Mouse (Mus musculus) intestine, embryonic 15.5 days (tissue): Measurements from ENCODE around the gene Arpp19. TPM values are rescaled to one million over a fixed set of nuclear protein-coding genes. Genes with fewer than 3 reads are reported as not detected.

Experiments
- ATAC-seq: fragments of 200-750 bp; cut with Nextera tagmentation; 2 replicates; pipeline ENCODE4 v1.8.0; 2017; ENCODE audit warnings: moderate TSS enrichment, moderate library complexity
- H3K27ac ChIP-seq: fragments of 300-500 bp; sonication (generic); 2 replicates; pipeline ENCODE4 v1.5.1; 2015; ENCODE audit warnings: mild to moderate bottlenecking, inconsistent platforms
- H3K27me3 ChIP-seq: fragments of 300-500 bp; sonication (generic); replicated peaks from 2 replicates; pipeline ENCODE4 v1.6.1; 2015; ENCODE audit warnings: inconsistent platforms
- H3K36me3 ChIP-seq: fragments of 300-500 bp; sonication (generic); 2 replicates; pipeline ENCODE4 v1.6.1; 2015; ENCODE audit warnings: inconsistent platforms
- H3K4me1 ChIP-seq: fragments of 300-500 bp; sonication (generic); replicated peaks from 2 replicates; pipeline ENCODE4 v1.6.1; 2015; ENCODE audit warnings: inconsistent platforms
- H3K4me2 ChIP-seq: fragments of 300-500 bp; sonication (generic); replicated peaks from 2 replicates; pipeline ENCODE4 v1.6.1; 2015; ENCODE audit warnings: mild to moderate bottlenecking, inconsistent platforms
- H3K4me3 ChIP-seq: fragments of 300-500 bp; sonication (generic); replicated peaks from 2 replicates; pipeline ENCODE4 v1.5.1; 2015; ENCODE audit warnings: inconsistent platforms
- H3K9ac ChIP-seq: fragments of 300-500 bp; sonication (generic); 2 replicates; pipeline ENCODE4 v1.6.1; 2015; ENCODE audit warnings: inconsistent platforms
- H3K9me3 ChIP-seq: fragments of 300-500 bp; sonication (generic); 2 replicates; pipeline ENCODE4 v1.6.1; 2016; ENCODE audit warnings: inconsistent platforms
- WGBS: fragments of 180-500 bp; shearing (Covaris S2); methylation state at CpG from one replicate; pipeline ENCODE4 v1.1.7; 2015; 5-methylcytosine and 5-hydroxymethylcytosine counted together
- polyA plus RNA-seq: library from polyadenylated mRNA; unstranded; fragments of >200 nt; fragmentation: Nextera tagmentation; extraction: Ambion mirVana; gene quantifications from 2 replicates; pipeline ENCODE4 v1.2.1, GENCODE M21; 2015

Arpp19 gene
- polyA plus RNA-seq, 1 experiment from 2014 or later: 317 TPM

DNA sequence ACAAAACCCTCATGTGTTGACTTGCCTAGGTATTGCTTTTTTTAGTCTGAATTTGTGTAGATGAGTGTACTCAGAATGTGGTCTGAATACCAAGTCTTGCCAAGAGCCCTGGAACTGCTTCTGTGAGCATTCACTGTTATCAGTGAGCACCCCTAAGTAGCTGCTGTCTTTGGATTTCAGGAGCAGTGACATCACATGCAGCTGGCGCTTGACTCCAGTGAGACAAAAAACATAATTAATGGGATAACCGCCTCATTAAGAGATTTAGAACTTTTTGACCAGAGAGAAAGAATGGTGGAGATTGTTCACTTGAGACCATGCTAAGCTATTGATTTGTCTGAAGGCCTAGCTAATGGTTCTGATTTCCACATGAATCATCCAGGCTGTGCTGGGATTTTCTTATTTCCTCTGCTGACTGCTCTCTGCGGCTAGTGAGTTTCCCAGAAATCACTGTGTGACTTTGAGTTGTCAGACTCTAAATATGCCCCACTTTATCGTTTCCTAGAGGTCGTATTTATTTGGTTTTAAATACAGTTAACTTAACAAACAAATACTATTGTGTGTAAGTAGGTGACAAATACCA lies 47.9 kb downstream of the Arpp19 start:
- Histone ChIP-seq H3K9me3 (no peaks in the 10 kb centered on the region), H3K27ac (no peak overlapping the region), H3K9ac (no peak overlapping the region), H3K4me1 (no peaks in the 10 kb centered on the region), H3K36me3 (no peaks in the 10 kb centered on the region), H3K4me2 (no peak overlapping the region), H3K27me3 (no peaks in the 10 kb centered on the region), H3K4me3 (no peak overlapping the region)
- WGBS: 64% methylated on average over 5 of the region's 5 CpGs
- ATAC-seq: no peak

DNA sequence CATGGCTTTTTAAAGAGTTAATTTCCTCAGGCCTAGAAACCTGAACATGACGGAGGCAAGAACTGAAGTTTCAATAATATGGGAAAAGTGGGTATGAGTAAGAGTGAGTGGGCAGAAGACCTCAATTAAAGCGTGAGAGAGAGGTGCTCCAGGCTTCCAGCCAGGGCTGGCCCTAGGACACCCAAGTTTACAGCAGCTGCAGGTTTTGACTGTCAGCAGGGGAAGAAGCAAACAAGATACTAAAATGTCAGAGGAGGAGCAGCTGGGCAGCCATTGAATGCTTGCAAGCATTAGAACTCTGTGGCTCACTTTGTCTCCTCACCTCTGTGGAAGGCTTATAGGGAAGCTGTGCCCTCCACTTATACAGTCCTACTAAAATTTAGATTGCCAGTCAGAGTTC lies 50.4 kb downstream of the Arpp19 start:
- ATAC-seq: no peak
- 50% methylated on average over 2 of the region's 2 CpGs for WGBS
- H3K4me1 ChIP-seq: no peaks in the 10 kb centered on the region
- no peak overlapping the region for H3K9ac ChIP-seq
- H3K4me3 ChIP-seq: no peak overlapping the region
- no peak overlapping the region for H3K4me2 ChIP-seq
- H3K27me3 ChIP-seq: no peaks in the 10 kb centered on the region
- H3K27ac ChIP-seq: no peak overlapping the region
- H3K9me3 ChIP-seq: no peaks in the 10 kb centered on the region
- H3K36me3 ChIP-seq: no peaks in the 10 kb centered on the region

DNA sequence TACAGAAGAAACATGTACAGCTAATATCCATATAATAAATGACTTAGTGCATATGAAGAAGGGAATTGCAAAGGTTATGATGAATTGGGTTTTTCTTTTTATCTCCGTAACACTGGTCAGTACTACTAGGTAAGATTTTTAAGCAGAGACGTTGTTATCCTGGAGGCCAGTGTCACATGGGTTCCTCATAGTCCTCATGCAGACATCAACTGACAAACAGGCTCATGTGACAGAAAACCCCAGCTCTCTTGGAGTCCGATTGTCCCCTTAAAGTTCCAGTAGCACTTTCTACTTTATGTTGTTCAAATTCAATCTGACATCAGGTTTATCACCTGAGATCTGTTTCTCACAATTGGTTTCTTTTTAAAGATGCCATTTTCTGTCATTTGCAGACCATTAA lies 51.9 kb downstream of the Arpp19 start:
- H3K27ac ChIP-seq: no peak overlapping the region
- ATAC-seq: no peak
- no peak overlapping the region for H3K4me3 ChIP-seq
- H3K36me3 ChIP-seq: no peaks in the 10 kb centered on the region
- whole genome bisulfite sequencing: 72% methylated on average over 3 of the region's 3 CpGs
- no peak overlapping the region for H3K4me2 ChIP-seq
- no peak overlapping the region for H3K9ac ChIP-seq
- H3K9me3 ChIP-seq: no peaks in the 10 kb centered on the region
- no peaks in the 10 kb centered on the region for H3K4me1 ChIP-seq
- H3K27me3 ChIP-seq: no peaks in the 10 kb centered on the region

DNA sequence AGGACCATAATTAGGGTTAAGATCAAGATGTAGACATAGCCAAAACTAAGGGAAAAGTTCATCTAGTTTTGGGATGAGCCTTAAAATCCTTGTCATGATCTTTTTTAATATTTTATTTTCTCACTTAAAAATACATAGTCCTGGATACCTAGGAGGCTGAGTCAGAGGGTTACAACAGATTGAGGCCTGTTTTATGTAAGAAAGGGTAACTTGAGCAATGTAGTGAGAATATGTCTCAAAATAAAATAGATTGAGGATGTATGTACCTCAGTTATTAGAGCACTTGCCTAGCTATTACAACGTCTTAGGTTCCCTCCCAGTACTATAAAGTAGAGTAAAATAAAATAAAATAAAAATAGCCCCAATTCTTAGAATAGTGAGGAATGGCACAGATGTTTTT lies 54.7 kb downstream of the Arpp19 start:
- no peak for ATAC-seq
- 82% methylated on average over 1 of the region's 1 CpGs for WGBS
- H3K4me2 ChIP-seq: no peak overlapping the region
- no peaks in the 10 kb centered on the region for H3K27me3 ChIP-seq
- H3K9me3 ChIP-seq: no peaks in the 10 kb centered on the region
- H3K9ac ChIP-seq: no peak overlapping the region
- no peak overlapping the region for H3K4me3 ChIP-seq
- no peak overlapping the region for H3K27ac ChIP-seq
- H3K4me1 ChIP-seq: no peaks in the 10 kb centered on the region
- H3K36me3 ChIP-seq: no peaks in the 10 kb centered on the region

DNA sequence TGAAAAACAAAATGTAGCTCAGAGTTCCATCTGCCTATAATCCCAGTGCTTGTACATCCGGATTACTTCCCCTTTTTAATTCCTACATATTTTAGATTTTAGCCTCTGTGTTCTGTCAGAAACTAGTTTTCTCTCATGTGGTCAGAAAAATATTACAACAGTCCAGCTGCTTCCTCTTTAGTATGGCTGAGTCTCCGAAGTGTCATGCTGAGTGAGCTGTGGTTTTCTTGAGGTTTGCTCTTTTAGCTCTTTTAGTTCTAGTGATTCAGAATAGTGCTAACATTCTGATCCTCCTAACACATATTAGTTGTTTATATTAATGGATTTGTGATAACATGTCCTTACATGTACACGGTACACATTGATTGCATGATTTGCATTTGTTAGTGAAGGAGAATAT lies 57.3 kb downstream of the Arpp19 start:
- no peaks in the 10 kb centered on the region for H3K27me3 ChIP-seq
- ATAC-seq: no peak
- no peak overlapping the region for H3K27ac ChIP-seq
- 61% methylated on average over 3 of the region's 3 CpGs for WGBS
- H3K9me3 ChIP-seq: no peaks in the 10 kb centered on the region
- H3K4me1 ChIP-seq: no peaks in the 10 kb centered on the region
- H3K4me2 ChIP-seq: no peak overlapping the region
- H3K9ac ChIP-seq: no peak overlapping the region
- H3K36me3 ChIP-seq: no peaks in the 10 kb centered on the region
- H3K4me3 ChIP-seq: no peak overlapping the region

DNA sequence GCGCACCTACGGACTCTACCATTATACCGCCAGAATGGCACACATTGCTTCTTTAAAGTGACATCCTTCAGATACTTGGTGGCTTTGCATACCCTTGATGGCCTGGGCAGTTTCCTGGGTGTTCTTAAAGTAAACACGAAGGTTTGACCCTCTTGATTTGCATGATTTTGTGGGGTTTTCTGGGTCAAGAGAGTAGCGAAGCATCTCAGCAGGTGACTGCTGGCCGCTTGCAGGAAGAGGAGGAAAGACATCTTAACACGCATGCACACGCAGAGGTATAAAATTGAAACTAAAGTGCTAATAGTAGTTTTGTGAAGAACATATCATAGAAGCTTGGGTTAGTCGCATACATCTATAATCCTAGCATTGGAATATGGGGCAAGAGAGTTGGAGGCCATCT lies 61.5 kb downstream of the Arpp19 start:
- Histone ChIP-seq H3K4me2 (no peak overlapping the region), H3K9me3 (no peaks in the 10 kb centered on the region), H3K27ac (no peak overlapping the region), H3K9ac (no peak overlapping the region), H3K27me3 (no peaks in the 10 kb centered on the region), H3K4me3 (no peak overlapping the region), H3K4me1 (no peaks in the 10 kb centered on the region), H3K36me3 (no peaks in the 10 kb centered on the region)
- WGBS: 94% methylated on average over 9 of the region's 9 CpGs
- no peak for ATAC-seq

DNA sequence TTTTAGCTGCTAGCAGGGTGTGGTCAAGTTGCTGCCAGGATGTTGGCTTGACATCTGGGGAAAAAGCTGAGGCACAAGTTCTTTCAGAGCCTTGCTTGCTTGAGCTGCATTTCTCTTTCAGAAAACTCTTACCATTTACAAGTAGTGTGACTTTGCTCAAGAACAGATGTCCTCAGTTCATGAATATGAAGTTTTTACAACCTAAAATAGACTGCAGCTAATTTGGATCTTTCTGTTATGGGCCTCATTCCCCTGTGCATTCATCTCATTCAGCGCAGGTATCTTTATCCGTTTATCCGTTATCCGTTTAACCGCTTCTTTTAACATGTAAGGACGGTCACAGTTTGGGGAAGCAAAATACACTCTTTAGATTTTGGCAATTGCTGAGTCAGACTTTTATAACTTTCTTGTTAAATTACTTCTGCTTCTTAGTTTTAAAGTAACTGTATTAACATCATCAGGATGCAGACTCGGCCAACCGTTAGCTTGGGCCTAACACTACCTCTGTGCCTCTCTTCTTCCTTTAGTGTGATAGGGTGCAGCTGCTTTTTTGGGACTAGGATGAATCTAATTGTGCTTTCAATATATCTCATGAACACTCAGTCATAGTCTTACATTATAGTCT lies 62.9 kb downstream of the Arpp19 start:
- ATAC-seq: no peak
- WGBS: 93% methylated on average over 8 of the region's 8 CpGs
- no peaks in the 10 kb centered on the region for H3K9me3 ChIP-seq

DNA sequence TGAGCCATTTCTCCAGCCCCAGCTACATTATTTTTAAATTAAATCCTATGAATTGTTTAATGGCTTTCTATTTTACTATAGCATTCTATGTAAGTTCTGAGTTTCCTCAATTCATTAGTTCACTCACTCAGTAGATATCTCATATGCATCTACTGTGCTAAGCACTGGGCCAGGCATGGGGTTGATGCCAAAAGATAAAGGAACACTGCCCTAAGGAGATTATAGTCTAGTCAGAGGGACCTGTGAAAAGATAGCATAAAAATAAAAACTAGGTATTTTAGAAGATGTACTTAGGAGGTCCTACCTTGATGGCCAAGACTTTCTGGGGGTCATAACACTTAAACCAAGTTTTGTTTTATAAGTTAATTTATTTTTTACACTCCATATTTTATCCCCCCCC lies 64.7 kb downstream of the Arpp19 start:
- H3K4me1 ChIP-seq: no peaks in the 10 kb centered on the region
- no peak for ATAC-seq
- no peak overlapping the region for H3K4me2 ChIP-seq
- no peaks in the 10 kb centered on the region for H3K36me3 ChIP-seq
- no peak overlapping the region for H3K9ac ChIP-seq
- H3K9me3 ChIP-seq: no peaks in the 10 kb centered on the region
- H3K4me3 ChIP-seq: no peak overlapping the region
- H3K27ac ChIP-seq: no peak overlapping the region
- no peaks in the 10 kb centered on the region for H3K27me3 ChIP-seq

More for the DNA sequence above, 62.9 kb downstream of the Arpp19 start:
- Histone ChIP-seq H3K4me3 (no peak overlapping the region), H3K27me3 (no peaks in the 10 kb centered on the region), H3K36me3 (no peaks in the 10 kb centered on the region), H3K4me2 (no peak overlapping the region), H3K27ac (no peak overlapping the region), H3K9ac (no peak overlapping the region), H3K4me1 (no peaks in the 10 kb centered on the region)

Other genes with a start within 250 kb of the Arpp19 start
- gene Onecut1, start 175.7 kb upstream of the Arpp19 start, polyA plus RNA-seq: 1.8 and 2.3 TPM in 2 replicates
- 6.4 and 7.8 TPM in 2 replicates for gene Fam214a, start 84.7 kb upstream of the Arpp19 start, polyA plus RNA-seq
- 7.6 and 7.9 TPM in 2 replicates for gene Myo5a, start 33.4 kb downstream of the Arpp19 start, polyA plus RNA-seq
- gene Myo5c, start 194.4 kb downstream of the Arpp19 start, polyA plus RNA-seq: 5.5 and 7.3 TPM in 2 replicates